Mouse (Mus musculus): Measurements from ENCODE around the gene Suv39h2.

The Suv39h2 gene

GRCm38 (mm10) chr2:3445984-3446383 lies 28.8 kb downstream of the Suv39h2 start:
- peaks cover 14% of the 10 kb centered on the region for H3K36me3 ChIP-seq (ENCODE audit: control insufficient read depth, insufficient read depth, low read length, poor library complexity, severe bottlenecking)
- no peaks in the 10 kb centered on the region for H3K27me3 ChIP-seq (ENCODE audit: control insufficient read depth, insufficient read depth, low read length, poor library complexity, severe bottlenecking)
- DNase-seq (ENCODE audit: low read depth, low spot score) = no peak

DNA sequence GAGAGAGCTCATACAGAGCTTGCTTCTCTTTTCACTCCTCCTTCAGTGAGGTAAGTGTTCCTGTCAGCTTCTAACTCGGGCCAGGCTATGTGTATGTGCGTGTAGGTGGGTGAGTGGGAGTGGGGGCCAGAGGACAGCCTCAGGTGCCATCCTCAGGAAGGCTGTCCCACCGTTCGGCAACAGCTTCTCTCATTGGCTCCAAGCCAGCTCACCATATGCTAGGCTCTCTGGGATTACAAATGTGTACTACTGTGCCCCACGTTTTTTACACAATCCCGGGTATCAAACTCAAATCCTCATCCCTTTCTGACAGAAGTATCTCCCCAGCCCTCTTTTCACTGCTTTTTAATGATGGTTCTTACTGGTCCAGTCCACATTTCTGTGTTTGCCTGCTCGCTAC lies 30.6 kb downstream of the Suv39h2 start:
- no peak for DNase-seq (ENCODE audit: low read depth, low spot score)
- no peaks in the 10 kb centered on the region for H3K27me3 ChIP-seq (ENCODE audit: control insufficient read depth, insufficient read depth, low read length, poor library complexity, severe bottlenecking)
- H3K36me3 ChIP-seq (ENCODE audit: control insufficient read depth, insufficient read depth, low read length, poor library complexity, severe bottlenecking) = peaks cover 10% of the 10 kb centered on the region

- no peak for DNase-seq (ENCODE audit: low read depth, low spot score)
- H3K36me3 ChIP-seq (ENCODE audit: control insufficient read depth, insufficient read depth, low read length, poor library complexity, severe bottlenecking) = peaks cover 6% of the 10 kb centered on the region; the same call in 1 of the 2 replicates
- H3K27me3 ChIP-seq (ENCODE audit: control insufficient read depth, insufficient read depth, low read length, poor library complexity, severe bottlenecking) = no peaks in the 10 kb centered on the region
These were observed 36.9 kb downstream of the Suv39h2 start for GRCm38 (mm10) chr2:3437956-3438355.

GRCm38 (mm10) chr2:3435369-3436061 lies 39.3 kb downstream of the Suv39h2 start:
- DNase-seq (ENCODE audit: low read depth, low spot score) = no peak
- 0 out of 2 replicates have a peak, but pooled peaks cover 4% of the 10 kb centered on the region for H3K36me3 ChIP-seq (ENCODE audit: control insufficient read depth, insufficient read depth, low read length, poor library complexity, severe bottlenecking)
- no peaks in the 10 kb centered on the region for H3K27me3 ChIP-seq (ENCODE audit: control insufficient read depth, insufficient read depth, low read length, poor library complexity, severe bottlenecking)

- Histone ChIP-seq H3K36me3 (ENCODE audit: control insufficient read depth, insufficient read depth, low read length, poor library complexity, severe bottlenecking) (0 out of 2 replicates have a peak, but pooled peaks cover 4% of the 10 kb centered on the region), H3K27me3 (ENCODE audit: control insufficient read depth, insufficient read depth, low read length, poor library complexity, severe bottlenecking) (no peaks in the 10 kb centered on the region)
- DNase-seq (ENCODE audit: low read depth, low spot score) = no peak
These were observed 43.9 kb downstream of the Suv39h2 start for GRCm38 (mm10) chr2:3430956-3431355.

DNA sequence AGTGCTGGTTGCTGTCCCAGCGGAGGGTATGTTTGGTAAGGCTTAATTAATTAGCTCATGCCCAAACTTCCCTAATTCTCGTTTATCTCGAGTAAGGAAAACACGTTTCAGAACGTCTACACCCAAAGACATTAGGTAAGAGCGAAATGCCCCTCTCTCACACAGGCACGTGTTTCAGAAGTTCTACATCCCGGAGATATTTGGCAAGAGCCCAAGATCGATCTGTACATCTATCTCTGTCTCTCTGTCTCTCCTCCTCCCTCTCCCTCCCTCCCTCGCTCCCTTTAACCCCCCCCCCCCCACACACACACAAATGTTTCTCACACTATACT lies 50.3 kb downstream of the Suv39h2 start:
- no peaks in the 10 kb centered on the region for H3K27me3 ChIP-seq (ENCODE audit: control insufficient read depth, insufficient read depth, low read length, poor library complexity, severe bottlenecking)
- DNase-seq (ENCODE audit: low read depth, low spot score) = peak; percentile 55
- H3K36me3 ChIP-seq (ENCODE audit: control insufficient read depth, insufficient read depth, low read length, poor library complexity, severe bottlenecking) = 0 out of 2 replicates have a peak, but pooled peaks cover 2% of the 10 kb centered on the region

GRCm38 (mm10) chr2:3423841-3424578 lies 50.8 kb downstream of the Suv39h2 start, which contains the start of gene Dclre1c:
Dclre1c (plus strand) TSS chr2:3424131.
- Histone ChIP-seq H3K36me3 (ENCODE audit: control insufficient read depth, insufficient read depth, low read length, poor library complexity, severe bottlenecking) (0 out of 2 replicates have a peak, but pooled peaks cover 2% of the 10 kb centered on the region), H3K27me3 (ENCODE audit: control insufficient read depth, insufficient read depth, low read length, poor library complexity, severe bottlenecking) (no peaks in the 10 kb centered on the region)
- peak; percentile 97 for DNase-seq (ENCODE audit: low read depth, low spot score)

GRCm38 (mm10) chr2:3422548-3422947 lies 52.3 kb downstream of the Suv39h2 start, which contains the start of gene Meig1:
Meig1 (minus strand) TSS chr2:3422648.
- no peak for DNase-seq (ENCODE audit: low read depth, low spot score)
- Histone ChIP-seq H3K27me3 (ENCODE audit: control insufficient read depth, insufficient read depth, low read length, poor library complexity, severe bottlenecking) (no peaks in the 10 kb centered on the region), H3K36me3 (ENCODE audit: control insufficient read depth, insufficient read depth, low read length, poor library complexity, severe bottlenecking) (0 out of 2 replicates have a peak, but pooled peaks cover 2% of the 10 kb centered on the region)

DNA sequence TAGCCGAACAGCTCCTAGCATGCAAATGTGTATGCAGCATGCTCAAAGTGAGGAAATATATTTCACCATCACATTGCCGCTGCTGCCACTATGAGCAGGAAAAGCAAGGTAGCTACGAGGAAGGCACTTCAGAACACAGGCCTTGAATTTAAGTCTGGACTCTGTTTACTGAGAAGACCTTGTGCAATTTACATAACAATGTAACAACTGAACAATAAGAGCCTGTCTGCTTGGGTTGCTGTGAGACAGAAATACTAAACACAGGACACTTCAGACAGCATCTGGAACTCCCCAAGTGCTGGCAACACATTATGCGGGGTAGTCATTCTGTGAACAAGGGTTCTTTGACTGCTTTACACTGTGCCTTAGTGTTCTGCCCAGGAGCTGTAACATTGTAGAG lies 54.7 kb downstream of the Suv39h2 start:
- H3K27me3 ChIP-seq (ENCODE audit: control insufficient read depth, insufficient read depth, low read length, poor library complexity, severe bottlenecking) = no peaks in the 10 kb centered on the region
- H3K36me3 ChIP-seq (ENCODE audit: control insufficient read depth, insufficient read depth, low read length, poor library complexity, severe bottlenecking) = no peaks in the 10 kb centered on the region
- DNase-seq (ENCODE audit: low read depth, low spot score) = no peak

DNA sequence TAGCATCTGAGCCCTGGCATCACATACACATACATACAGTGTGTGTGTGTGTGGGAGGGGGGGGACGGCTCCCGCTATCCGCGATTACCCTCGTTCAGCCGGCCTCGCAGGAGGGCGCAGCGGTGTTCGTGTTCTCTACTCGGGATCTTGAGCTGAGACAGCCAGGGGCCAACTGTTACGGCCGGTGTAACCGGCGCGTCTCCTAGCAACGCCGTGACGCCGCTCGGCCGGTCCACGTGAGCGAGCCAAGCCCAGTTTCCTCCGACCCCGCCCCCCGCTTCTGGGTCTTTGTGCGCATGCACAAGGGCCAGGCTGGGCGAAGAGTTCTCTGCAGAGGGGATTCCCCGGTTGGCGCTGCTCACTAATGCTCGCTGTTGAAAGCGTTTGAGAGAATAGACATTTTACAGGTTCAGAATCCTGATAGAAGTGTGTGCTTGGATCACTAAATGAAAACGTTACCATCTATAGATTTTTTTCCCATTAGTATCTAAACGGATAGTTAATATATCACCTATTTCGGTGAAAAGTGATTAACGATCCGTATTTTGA lies 55.9 kb downstream of the Suv39h2 start:
- peak; percentile 99 for DNase-seq (ENCODE audit: low read depth, low spot score)
- Histone ChIP-seq H3K27me3 (ENCODE audit: control insufficient read depth, insufficient read depth, low read length, poor library complexity, severe bottlenecking) (no peaks in the 10 kb centered on the region), H3K36me3 (ENCODE audit: control insufficient read depth, insufficient read depth, low read length, poor library complexity, severe bottlenecking) (no peaks in the 10 kb centered on the region)

DNA sequence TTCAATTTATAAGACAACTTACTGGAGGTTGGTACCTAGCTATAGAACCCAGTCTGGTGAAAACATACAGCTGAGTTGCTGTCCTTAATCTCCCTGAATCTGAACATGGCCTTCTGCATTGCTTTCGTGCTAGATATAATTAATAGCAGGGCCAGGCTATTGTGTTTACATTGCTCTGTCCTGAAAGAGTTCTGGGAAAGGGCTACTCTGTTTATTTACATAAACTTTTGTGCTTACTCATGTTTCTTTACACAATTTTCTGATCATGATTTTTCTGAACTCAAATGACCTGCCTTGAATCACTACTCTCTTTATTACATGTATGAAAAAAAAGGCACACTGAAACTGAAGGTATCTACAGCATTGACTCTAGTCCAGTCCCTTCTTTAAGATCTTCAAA lies 59.2 kb downstream of the Suv39h2 start:
- Histone ChIP-seq H3K36me3 (ENCODE audit: control insufficient read depth, insufficient read depth, low read length, poor library complexity, severe bottlenecking) (no peaks in the 10 kb centered on the region), H3K27me3 (ENCODE audit: control insufficient read depth, insufficient read depth, low read length, poor library complexity, severe bottlenecking) (no peaks in the 10 kb centered on the region)
- no peak for DNase-seq (ENCODE audit: low read depth, low spot score)

DNA sequence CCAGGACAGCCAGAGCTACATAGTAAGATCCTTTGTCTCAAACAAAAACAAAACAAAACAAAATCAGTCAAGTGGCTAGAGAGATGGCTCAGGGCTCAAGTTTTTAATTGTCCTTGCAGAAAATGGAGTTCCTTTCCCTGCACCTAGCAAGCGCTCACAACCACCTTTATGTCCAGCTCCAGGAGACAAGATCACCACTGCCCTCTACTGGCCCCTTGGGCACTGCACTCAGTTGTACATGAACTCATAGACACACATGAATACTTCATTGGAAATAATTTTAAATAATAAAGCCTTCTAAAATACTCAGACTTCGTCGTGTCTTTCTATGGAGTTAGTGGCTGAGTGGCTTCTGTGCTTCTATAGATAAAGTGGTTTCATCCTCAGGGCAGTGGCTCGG lies 60.6 kb downstream of the Suv39h2 start:
- peak; percentile 74 for DNase-seq (ENCODE audit: low read depth, low spot score)
- no peaks in the 10 kb centered on the region for H3K27me3 ChIP-seq (ENCODE audit: control insufficient read depth, insufficient read depth, low read length, poor library complexity, severe bottlenecking)
- no peaks in the 10 kb centered on the region for H3K36me3 ChIP-seq (ENCODE audit: control insufficient read depth, insufficient read depth, low read length, poor library complexity, severe bottlenecking)

DNA sequence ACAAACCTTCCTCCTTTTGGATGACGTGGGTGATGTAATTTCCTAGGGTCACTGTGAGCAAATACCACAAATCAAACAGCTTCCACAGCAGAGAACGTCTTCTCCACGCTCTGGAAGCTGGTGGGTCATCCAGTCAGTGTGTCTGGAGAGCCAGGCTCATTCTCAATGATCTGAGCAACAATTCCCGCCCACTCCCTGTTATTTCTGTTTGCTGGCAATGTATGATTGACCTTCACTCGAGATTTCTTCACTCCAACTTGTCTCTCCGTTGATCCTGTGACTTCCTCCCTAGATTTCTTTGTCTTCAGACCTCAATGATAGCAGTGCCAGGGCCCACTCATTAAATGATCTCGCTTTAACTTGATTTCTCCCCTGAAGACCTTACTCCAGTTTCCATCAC lies 67.1 kb downstream of the Suv39h2 start:
- DNase-seq (ENCODE audit: low read depth, low spot score) = no peak
- Histone ChIP-seq H3K36me3 (ENCODE audit: control insufficient read depth, insufficient read depth, low read length, poor library complexity, severe bottlenecking) (no peaks in the 10 kb centered on the region), H3K27me3 (ENCODE audit: control insufficient read depth, insufficient read depth, low read length, poor library complexity, severe bottlenecking) (no peaks in the 10 kb centered on the region)

DNA sequence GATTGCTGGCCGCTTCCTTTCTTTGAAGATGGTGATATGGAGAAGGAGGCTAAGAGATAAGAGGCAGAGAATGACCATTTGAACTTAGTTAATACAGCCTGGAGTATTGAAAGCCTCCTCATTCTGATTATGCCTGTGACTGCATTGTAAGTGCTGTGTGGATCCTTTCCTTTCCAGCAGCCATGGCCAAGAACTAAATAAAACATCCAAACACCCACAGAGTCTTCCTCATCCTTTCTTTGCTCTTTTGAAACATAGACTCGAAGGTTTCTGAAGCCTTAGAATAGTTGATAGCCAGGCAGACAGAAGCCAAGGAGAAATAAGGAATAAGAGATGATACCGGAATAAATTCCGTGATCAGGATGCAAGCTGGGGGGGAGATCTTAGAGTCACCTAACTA lies 68.8 kb downstream of the Suv39h2 start:
- Histone ChIP-seq H3K36me3 (ENCODE audit: control insufficient read depth, insufficient read depth, low read length, poor library complexity, severe bottlenecking) (no peaks in the 10 kb centered on the region), H3K27me3 (ENCODE audit: control insufficient read depth, insufficient read depth, low read length, poor library complexity, severe bottlenecking) (no peaks in the 10 kb centered on the region)
- DNase-seq (ENCODE audit: low read depth, low spot score) = no peak

Measured in splenic B cell, adult 2 months (primary cell).